Mouse (Mus musculus) ES-E14 (cell line): ENCODE results near the gene Ogfr.

Experiments
- CHD2 ChIP-seq: IDR thresholded peaks from 2 replicates; pipeline ENCODE4 v1.6.1; 2014; ENCODE audit warnings: mild to moderate bottlenecking, low read depth, low read length, inconsistent platforms
- HCFC1 ChIP-seq: IDR thresholded peaks from 2 replicates; pipeline ENCODE4 v1.6.1; 2012; ENCODE audit warnings: low read length, inconsistent platforms, borderline replicate concordance; ENCODE audit not compliant: insufficient read depth
- MAFK ChIP-seq: IDR thresholded peaks from 2 replicates; pipeline ENCODE4 v1.6.1; 2014; ENCODE audit warnings: mild to moderate bottlenecking, low read depth, low read length, inconsistent platforms; ENCODE audit not compliant: insufficient read depth
- ZC3H11A ChIP-seq: IDR thresholded peaks from 2 replicates; pipeline ENCODE4 v1.6.1; 2012; ENCODE audit warnings: low read depth, mild to moderate bottlenecking, inconsistent platforms, low read length, borderline replicate concordance
- ZNF384 ChIP-seq: IDR thresholded peaks from 2 replicates; pipeline ENCODE4 v1.6.1; 2012; ENCODE audit warnings: low read depth, low read length, inconsistent platforms

- no peak for TF ChIP-seq MAFK
- no peak for TF ChIP-seq ZNF384
- no peak for TF ChIP-seq HCFC1
- no peak for TF ChIP-seq CHD2
- no peak for TF ChIP-seq ZC3H11A
Measured at GRCm38 (mm10) chr2:180543675-180544074, 45.4 kb upstream of the Ogfr start.
